Mouse (Mus musculus): ENCODE data around the gene Zfand5. TPM values are rescaled to one million over a fixed set of nuclear protein-coding genes. Genes with fewer than 3 reads are reported as not detected.
"Not testable (repeated sequence)": the region's sequence is repeated elsewhere in the genome, so short reads cannot be mapped to it uniquely, and the experiment has no call there.

Zfand5 gene
- polyA plus RNA-seq, 1 experiment from 2014 or later = 88.1 TPM

DNA sequence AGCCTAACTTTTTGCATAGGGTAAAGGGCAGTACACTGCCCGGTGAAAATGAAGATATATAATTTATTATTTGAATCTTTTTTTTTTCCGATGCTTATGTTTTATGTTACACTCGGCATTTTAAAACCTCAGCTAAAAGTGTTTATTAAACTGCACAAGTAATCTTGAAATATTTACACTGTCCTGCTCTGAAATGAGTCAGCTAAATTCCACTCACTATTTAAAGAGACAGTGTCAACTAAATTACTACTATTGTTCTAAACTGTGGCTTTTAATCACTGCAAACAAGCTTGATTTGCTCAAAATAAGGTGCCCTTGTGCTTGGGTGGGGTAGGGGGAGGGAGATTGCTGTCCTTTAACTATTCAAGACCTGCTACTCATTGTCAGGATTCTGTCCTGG is 2.6 kb downstream of the Zfand5 start:
- H3K27ac ChIP-seq = no peak overlapping the region
- no peaks in the 10 kb centered on the region for H3K9me3 ChIP-seq (replicated peaks)
- H3K27me3 ChIP-seq = no peaks in the 10 kb centered on the region
- WGBS = 9% methylated on average over 3 of the region's 3 CpGs
- H3K4me3 ChIP-seq (replicated peaks) = peak overlapping the region; percentile 94
- ATAC-seq (replicated peaks; ENCODE audit: low FRiP score) = no peak
- H3K9ac ChIP-seq = peak overlapping the region; percentile 52
- H3K36me3 ChIP-seq = peaks cover 26% of the 10 kb centered on the region
- H3K4me1 ChIP-seq = peaks cover 12% of the 10 kb centered on the region
- H3K4me2 ChIP-seq = peak overlapping the region; percentile 65

DNA sequence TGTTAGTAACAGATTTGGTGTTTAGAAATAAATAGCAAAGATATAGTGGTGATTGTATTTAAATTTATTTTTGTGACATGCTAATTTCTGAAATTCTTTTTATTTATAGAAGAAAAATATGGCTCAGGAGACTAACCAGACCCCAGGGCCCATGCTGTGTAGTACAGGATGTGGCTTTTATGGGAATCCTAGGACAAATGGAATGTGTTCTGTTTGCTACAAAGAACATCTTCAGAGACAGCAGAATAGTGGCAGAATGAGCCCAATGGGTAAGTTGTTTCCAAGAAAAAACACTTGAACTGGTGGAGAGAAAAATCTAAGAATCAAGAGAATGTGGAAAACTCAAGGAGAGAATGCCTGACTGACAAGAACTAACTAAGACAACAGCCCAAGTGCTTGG is 4.2 kb downstream of the Zfand5 start:
- Histone ChIP-seq H3K4me3 (replicated peaks) (no peak overlapping the region), H3K9me3 (replicated peaks) (no peaks in the 10 kb centered on the region), H3K4me1 (peaks cover 7% of the 10 kb centered on the region), H3K27me3 (no peaks in the 10 kb centered on the region), H3K36me3 (peaks cover 40% of the 10 kb centered on the region), H3K27ac (no peak overlapping the region), H3K4me2 (no peak overlapping the region), H3K9ac (no peak overlapping the region)
- no peak for ATAC-seq (replicated peaks; ENCODE audit: low FRiP score)

DNA sequence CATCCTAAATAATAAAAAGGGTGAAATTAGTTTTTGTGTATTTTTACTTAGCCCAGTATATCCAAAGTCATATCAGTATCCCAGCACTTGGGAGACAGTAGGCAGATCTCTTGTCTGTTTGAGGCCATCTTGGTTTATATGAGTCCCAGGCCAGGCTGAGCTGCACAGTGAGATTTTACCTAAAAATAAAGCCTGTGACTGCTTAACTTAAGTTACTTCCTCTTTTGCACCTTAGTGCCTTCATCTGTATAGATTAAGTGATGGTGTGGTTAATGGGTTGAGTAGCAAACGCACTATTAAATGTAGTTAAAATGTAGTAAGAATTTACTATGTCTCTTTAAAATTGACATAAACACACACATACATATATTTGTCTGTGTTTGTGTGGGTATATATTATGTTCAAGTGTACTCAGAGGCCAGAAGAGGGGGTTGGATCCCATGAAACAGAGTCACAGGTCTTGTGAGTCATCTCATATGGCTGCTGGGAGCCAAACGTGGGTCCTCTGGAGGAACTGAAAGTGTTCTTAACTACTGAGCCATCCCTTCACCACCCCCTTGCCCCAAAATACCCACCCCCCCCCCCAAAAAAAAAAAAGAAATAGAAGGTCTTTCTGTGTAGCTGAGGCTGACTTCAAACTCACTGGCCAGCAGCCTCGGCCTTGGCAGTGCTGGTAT is 14.5 kb downstream of the Zfand5 start:
- no peaks in the 10 kb centered on the region for H3K9me3 ChIP-seq (replicated peaks)
- no peaks in the 10 kb centered on the region for H3K27me3 ChIP-seq
- no peak for ATAC-seq (replicated peaks; ENCODE audit: low FRiP score)
- H3K27ac ChIP-seq = no peak overlapping the region
- WGBS = 70% methylated on average over 3 of the region's 3 CpGs
- H3K9ac ChIP-seq = no peak overlapping the region
- peaks cover 44% of the 10 kb centered on the region for H3K36me3 ChIP-seq
- H3K4me2 ChIP-seq = no peak overlapping the region
- no peak overlapping the region for H3K4me3 ChIP-seq (replicated peaks)
- H3K4me1 ChIP-seq = no peaks in the 10 kb centered on the region

DNA sequence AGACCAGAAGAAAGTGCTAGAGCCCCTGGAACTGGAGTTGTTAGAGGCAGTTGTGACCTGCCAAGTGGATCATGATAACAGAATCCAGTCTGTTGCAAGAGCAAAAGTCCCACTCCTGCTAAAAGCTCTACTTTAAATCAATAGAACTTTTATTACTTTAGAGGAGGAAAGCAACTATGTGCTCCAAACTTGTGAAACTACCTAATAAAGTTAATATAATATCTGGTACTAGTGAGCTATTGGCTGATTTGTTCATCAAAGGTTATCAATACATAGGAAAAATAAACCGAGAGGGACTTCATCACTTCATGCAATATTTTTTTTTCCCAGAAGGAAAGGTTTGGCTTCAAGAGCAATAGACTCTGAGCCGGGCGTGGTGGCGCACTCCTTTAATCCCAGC is 25.3 kb downstream of the Zfand5 start:
- Histone ChIP-seq H3K9ac (no peak overlapping the region), H3K4me1 (no peaks in the 10 kb centered on the region), H3K36me3 (no peaks in the 10 kb centered on the region), H3K9me3 (replicated peaks) (no peaks in the 10 kb centered on the region), H3K4me3 (replicated peaks) (no peak overlapping the region), H3K27ac (no peak overlapping the region), H3K4me2 (no peak overlapping the region), H3K27me3 (no peaks in the 10 kb centered on the region)
- 93% methylated on average over 4 of the region's 4 CpGs for WGBS
- no peak for ATAC-seq (replicated peaks; ENCODE audit: low FRiP score)

DNA sequence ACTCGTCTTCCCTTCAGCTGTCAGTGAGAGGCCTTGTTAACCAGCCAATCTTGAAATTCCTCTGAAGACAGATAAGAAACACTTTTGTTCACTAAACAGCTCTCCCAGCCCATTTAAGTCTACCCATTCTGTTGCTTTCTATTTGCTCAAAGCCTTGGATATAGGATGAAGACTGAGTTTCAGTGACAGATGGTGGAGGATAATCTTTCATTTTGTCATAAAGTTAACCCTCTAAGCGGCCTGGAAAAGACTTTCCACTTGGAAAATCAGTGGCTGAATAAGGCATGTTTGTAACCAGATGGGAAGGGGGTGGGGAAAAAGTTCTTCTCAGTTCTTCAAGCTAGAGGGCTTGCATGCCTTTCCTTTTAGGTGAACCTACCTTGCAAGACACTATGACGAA is 29.7 kb downstream of the Zfand5 start:
- H3K9me3 ChIP-seq (replicated peaks) = no peaks in the 10 kb centered on the region
- H3K4me2 ChIP-seq = no peak overlapping the region
- no peak overlapping the region for H3K27ac ChIP-seq
- 57% methylated on average over 3 of the region's 3 CpGs for WGBS
- no peaks in the 10 kb centered on the region for H3K36me3 ChIP-seq
- ATAC-seq (replicated peaks; ENCODE audit: low FRiP score) = no peak
- no peaks in the 10 kb centered on the region for H3K4me1 ChIP-seq
- no peak overlapping the region for H3K9ac ChIP-seq
- no peaks in the 10 kb centered on the region for H3K27me3 ChIP-seq
- H3K4me3 ChIP-seq (replicated peaks) = no peak overlapping the region

DNA sequence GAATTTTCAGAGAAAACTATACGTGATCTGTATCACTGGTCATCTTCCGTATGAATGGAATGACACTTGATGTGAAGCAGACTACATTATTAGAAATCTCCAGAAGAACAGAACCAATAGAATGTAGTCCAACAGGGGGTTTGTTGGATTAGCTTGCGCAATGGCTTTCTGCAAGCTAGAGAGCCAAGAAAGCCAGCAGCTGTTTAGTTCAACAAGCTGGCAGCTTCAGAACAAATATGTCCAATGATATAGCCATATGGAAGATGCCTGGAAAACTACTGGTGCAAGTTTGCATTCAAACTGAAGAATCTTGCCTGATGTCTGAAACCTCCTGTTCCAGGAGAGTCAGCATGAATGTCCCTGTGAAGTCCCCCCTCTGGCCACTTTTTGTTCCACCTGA is 35.7 kb downstream of the Zfand5 start:
- no peaks in the 10 kb centered on the region for H3K36me3 ChIP-seq
- no peaks in the 10 kb centered on the region for H3K27me3 ChIP-seq
- no peak overlapping the region for H3K27ac ChIP-seq
- H3K4me3 ChIP-seq (replicated peaks) = no peak overlapping the region
- 90% methylated on average over 3 of the region's 3 CpGs for WGBS
- H3K4me2 ChIP-seq = no peak overlapping the region
- H3K4me1 ChIP-seq = no peaks in the 10 kb centered on the region
- no peak for ATAC-seq (replicated peaks; ENCODE audit: low FRiP score)
- H3K9me3 ChIP-seq (replicated peaks) = no peaks in the 10 kb centered on the region
- H3K9ac ChIP-seq = no peak overlapping the region

DNA sequence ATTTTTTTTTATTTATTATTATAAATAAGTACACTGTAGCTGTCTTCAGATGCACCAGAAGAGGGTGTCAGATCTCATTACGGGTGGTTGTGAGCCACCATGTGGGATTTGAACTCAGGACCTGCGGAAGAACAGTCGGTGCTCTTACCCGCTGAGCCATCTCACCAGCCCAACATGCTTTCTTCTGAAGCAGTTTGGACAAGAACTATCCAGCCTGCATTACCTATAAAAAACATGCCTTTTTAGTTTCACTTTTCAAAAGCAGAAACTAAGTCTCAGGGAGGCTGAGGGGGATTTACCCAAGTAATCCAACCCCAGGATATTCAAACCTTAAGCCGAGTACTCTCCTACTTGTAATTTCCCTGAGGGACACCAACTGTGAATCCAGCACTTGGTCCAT is 38.3 kb downstream of the Zfand5 start:
- not testable (repeated sequence) for H3K36me3 ChIP-seq; H3K27me3 ChIP-seq; H3K4me1 ChIP-seq; H3K9ac ChIP-seq; H3K27ac ChIP-seq; ATAC-seq (replicated peaks; ENCODE audit: low FRiP score); H3K9me3 ChIP-seq (replicated peaks); H3K4me2 ChIP-seq; H3K4me3 ChIP-seq (replicated peaks)
- WGBS = 89% methylated on average over 5 of the region's 5 CpGs

DNA sequence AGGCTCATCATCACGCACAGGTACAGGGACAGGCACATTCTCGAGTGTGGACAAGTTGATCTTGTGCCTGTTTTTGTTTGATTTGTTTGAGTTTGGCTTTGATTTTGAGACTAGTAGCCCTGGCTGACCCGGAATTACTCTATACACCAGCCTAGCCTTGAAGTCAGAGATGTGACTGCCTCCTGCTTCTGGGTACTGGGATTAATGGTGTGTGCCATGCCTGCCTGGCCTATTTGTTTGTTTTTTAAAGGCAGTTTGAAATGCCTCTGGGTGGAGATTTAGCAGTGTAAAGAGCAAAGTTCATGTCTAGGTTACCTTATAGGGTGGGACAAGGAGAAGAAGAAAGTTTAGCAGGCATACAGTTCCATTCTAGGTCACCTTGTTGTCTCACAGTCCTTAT is 43.6 kb downstream of the Zfand5 start:
- Histone ChIP-seq H3K27me3 (no peaks in the 10 kb centered on the region), H3K27ac (no peak overlapping the region), H3K4me1 (0 out of 2 replicates have a peak, but pooled peaks cover 2% of the 10 kb centered on the region), H3K36me3 (no peaks in the 10 kb centered on the region), H3K9ac (no peak overlapping the region), H3K9me3 (replicated peaks) (0 out of 2 replicates have a peak, but pooled peaks cover 3% of the 10 kb centered on the region), H3K4me2 (no peak overlapping the region), H3K4me3 (replicated peaks) (no peak overlapping the region)
- peak; percentile 60; the same call in 1 of the 2 replicates for ATAC-seq (replicated peaks; ENCODE audit: low FRiP score)
- 58% methylated on average over 3 of the region's 3 CpGs for WGBS

DNA sequence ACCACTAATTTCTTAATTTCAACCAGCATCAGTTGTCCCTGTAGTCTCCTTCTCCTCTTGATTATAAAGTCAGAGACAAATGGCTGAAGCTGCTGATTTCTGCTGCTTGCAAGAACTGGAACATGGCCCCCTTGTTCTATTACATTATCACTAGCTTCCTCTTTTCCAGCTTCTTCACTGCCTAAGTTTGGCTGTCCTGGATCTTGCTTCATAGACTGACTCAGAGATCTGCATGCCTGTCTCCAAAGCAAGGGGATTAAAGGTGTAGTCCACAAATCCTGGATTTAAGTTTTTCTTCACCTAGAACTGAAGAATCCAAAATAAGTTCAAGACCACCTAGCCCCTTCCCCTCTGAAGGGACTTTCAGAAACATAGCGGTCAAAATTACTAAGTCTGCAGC is 47.5 kb downstream of the Zfand5 start:
- 89% methylated on average over 1 of the region's 1 CpGs for WGBS
- Histone ChIP-seq H3K27ac (no peak overlapping the region), H3K4me1 (0 out of 2 replicates have a peak, but pooled peaks cover 2% of the 10 kb centered on the region), H3K4me3 (replicated peaks) (no peak overlapping the region), H3K9ac (no peak overlapping the region), H3K27me3 (no peaks in the 10 kb centered on the region), H3K36me3 (no peaks in the 10 kb centered on the region), H3K9me3 (replicated peaks) (0 out of 2 replicates have a peak, but pooled peaks cover 3% of the 10 kb centered on the region), H3K4me2 (no peak overlapping the region)
- ATAC-seq (replicated peaks; ENCODE audit: low FRiP score) = no peak

DNA sequence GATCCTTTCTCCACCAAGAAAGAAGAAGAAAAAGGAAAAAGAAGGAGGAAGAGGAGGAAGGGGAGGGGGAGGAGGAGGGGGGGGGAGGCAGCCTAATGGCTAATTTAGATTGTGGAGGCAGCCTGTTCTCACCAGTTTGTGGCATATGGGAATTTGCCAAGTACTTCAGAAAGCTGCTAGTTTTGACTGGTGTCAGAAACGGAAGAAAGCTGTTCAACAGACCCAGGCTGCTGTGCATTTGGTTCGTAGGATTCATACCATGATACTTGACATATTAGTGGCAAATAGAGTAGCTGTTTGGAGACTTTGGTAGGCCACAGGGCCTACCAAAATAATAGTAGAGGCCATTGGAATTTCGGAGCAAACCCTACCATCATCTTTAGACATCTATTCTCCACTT is 53.3 kb downstream of the Zfand5 start:
- Histone ChIP-seq H3K9me3 (replicated peaks) (no peaks in the 10 kb centered on the region), H3K4me2 (no peak overlapping the region), H3K4me1 (no peaks in the 10 kb centered on the region), H3K36me3 (no peaks in the 10 kb centered on the region), H3K27me3 (no peaks in the 10 kb centered on the region), H3K27ac (no peak overlapping the region), H3K9ac (no peak overlapping the region), H3K4me3 (replicated peaks) (no peak overlapping the region)
- WGBS = 83% methylated on average over 3 of the region's 3 CpGs
- ATAC-seq (replicated peaks; ENCODE audit: low FRiP score) = no peak

DNA sequence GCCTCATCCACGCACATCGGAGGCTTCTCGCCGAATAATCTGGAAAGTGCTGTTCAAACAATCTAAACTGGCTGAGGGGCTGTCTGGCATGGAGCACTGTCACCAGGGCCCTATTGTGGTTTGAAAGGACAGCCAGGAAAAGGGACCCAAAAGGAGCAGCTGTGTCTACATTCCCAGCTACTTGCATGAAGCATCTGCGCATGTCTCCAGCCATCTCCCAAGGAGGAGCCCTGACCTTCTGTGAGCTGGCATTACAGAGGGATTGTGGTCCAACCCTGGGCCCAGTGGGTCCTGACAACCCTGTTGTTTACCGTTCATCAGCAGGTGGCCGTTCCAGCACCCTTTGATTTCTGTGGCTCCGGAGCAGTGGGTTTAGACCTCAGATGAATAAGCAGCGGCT is 56.9 kb downstream of the Zfand5 start:
- H3K9me3 ChIP-seq (replicated peaks) = no peaks in the 10 kb centered on the region
- H3K27ac ChIP-seq = no peak overlapping the region
- 89% methylated on average over 9 of the region's 9 CpGs for WGBS
- no peaks in the 10 kb centered on the region for H3K4me1 ChIP-seq
- no peak overlapping the region for H3K9ac ChIP-seq
- H3K4me2 ChIP-seq = no peak overlapping the region
- H3K27me3 ChIP-seq = no peaks in the 10 kb centered on the region
- no peak overlapping the region for H3K4me3 ChIP-seq (replicated peaks)
- no peak for ATAC-seq (replicated peaks; ENCODE audit: low FRiP score)
- no peaks in the 10 kb centered on the region for H3K36me3 ChIP-seq

DNA sequence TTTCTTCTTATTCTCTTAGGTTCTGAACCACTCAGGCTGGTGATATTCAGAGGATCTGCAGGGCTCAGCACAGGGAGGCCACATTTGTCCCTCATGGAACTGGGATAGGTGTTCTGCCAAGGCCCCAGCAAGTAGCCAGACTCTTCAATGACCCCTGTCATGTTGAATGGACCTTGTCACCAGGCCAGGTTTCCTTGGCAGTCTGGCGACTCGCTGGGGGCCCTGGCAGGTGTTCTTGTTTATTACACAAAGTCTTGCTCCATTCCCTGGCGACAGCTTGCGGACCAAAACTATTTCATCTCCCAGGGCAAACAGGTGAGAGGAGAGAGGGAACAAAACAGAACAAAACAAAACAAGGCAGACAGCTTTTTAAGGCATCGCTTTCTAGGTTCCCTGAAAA is 57.7 kb downstream of the Zfand5 start:
- Histone ChIP-seq H3K27ac (no peak overlapping the region), H3K27me3 (no peaks in the 10 kb centered on the region), H3K4me1 (no peaks in the 10 kb centered on the region), H3K9me3 (replicated peaks) (no peaks in the 10 kb centered on the region), H3K4me3 (replicated peaks) (no peak overlapping the region), H3K36me3 (no peaks in the 10 kb centered on the region), H3K9ac (no peak overlapping the region), H3K4me2 (no peak overlapping the region)
- 60% methylated on average over 5 of the region's 5 CpGs for WGBS
- no peak for ATAC-seq (replicated peaks; ENCODE audit: low FRiP score)
